Mouse (Mus musculus): ENCODE data around the gene Krt87. TPM values are rescaled to one million over a fixed set of nuclear protein-coding genes. Genes with fewer than 3 reads are reported as not detected.

The Krt87 gene
- polyA plus RNA-seq, 1 experiment from 2014 or later = 0.22 TPM

DNA sequence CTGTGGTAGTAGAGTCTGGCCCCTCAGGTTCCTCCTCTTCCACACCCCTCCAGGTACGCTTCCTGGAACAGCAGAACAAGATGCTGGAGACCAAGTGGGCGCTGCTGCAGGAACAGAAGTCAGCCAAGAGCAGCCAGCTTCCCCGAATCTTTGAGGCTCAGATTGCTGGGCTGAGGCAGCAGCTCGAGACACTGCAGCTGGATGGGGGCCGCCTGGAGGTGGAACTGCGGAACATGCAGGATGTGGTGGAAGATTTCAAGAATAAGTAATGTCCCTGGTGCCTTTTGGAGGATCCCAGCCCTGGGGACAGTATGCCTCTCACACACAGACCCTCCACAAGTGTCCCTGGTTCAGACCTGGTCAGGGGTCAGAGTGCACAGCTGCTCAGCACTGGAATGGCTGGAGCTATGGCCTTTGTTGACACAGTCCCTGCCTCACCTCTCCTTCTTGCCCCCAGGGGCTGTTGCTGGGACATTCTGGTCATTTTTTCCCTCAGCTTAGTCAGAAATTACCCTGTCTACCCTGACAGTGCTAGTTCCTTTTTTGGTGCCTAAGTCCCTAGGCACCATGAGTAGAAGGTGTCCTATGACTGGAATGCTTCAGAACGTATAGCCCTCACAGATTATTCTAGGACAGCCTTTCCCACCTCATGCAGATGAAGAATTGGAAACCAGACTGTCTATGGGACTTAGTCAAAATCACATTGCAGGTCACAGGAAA, 24.5 kb downstream of the Krt87 start:
- no peaks in the 10 kb centered on the region for H3K4me1 ChIP-seq

DNA sequence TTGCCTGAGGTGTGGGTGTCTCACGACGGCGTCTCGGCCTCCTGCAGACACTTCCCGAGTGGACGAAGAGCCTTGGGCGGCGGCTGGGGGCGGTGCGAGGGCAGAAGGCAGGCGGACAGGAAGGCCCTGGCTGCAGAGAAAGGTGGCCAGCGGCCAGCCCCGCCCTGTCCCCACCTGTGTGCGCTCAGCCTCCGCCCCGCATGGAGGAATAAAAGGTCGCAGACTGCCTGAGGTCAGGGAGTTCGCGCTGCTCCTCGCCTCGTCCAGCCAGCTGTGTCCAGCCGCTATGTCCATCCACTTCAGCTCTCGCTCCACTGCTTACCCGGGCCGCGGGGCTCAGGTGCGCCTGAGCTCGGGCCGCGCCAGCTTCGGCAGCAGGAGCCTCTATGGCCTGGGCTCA, 26.4 kb downstream of the Krt87 start:
- WGBS = 24% methylated on average over 28 of the region's 31 CpGs
- H3K9me3 ChIP-seq = no peaks in the 10 kb centered on the region
- no peak overlapping the region for H3K9ac ChIP-seq
- no peak overlapping the region for H3K4me2 ChIP-seq
- no peak overlapping the region for H3K27ac ChIP-seq
- no peak overlapping the region for H3K4me3 ChIP-seq (replicated peaks)
- H3K27me3 ChIP-seq = peaks cover 39% of the 10 kb centered on the region
- no peak for ATAC-seq (ENCODE audit: low FRiP score)
- no peaks in the 10 kb centered on the region for H3K36me3 ChIP-seq (replicated peaks)
- no peaks in the 10 kb centered on the region for H3K4me1 ChIP-seq

More for the DNA sequence above, 24.5 kb downstream of the Krt87 start:
- 52% methylated on average over 7 of the region's 7 CpGs for WGBS
- no peaks in the 10 kb centered on the region for H3K9me3 ChIP-seq
- no peak overlapping the region for H3K4me2 ChIP-seq
- H3K27ac ChIP-seq = no peak overlapping the region
- ATAC-seq (ENCODE audit: low FRiP score) = no peak
- H3K9ac ChIP-seq = no peak overlapping the region
- peaks cover 39% of the 10 kb centered on the region for H3K27me3 ChIP-seq
- H3K4me3 ChIP-seq (replicated peaks) = no peak overlapping the region
- no peaks in the 10 kb centered on the region for H3K36me3 ChIP-seq (replicated peaks)

DNA sequence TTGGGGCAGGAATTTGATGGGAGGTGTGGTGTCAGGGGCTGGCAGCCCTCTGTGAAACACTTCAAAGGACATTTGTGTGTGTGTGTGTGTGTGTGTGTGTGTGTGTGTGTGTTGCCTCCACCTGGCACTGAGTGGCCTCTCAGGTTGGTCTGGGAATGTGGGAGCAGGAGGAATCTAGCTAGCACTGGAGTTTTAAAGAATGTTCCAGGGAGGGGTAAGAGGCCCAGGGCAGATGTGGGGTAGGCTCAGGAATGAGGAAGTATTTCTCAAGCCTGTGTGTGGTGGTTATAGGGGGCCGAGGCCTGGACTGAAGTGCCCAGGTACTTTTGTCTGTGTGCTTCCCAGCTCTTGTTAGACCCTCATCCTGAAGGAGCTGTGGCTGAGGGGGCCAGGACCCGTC, 27.8 kb downstream of the Krt87 start, which contains the start of gene Krt7:
Gene Krt7, plus strand, starts transcription at position 269 of the 400 bp plus-strand sequence.
- Histone ChIP-seq H3K9me3 (no peaks in the 10 kb centered on the region), H3K4me2 (no peak within 1 kb of the TSS), H3K36me3 (replicated peaks) (no peaks in the 10 kb centered on the region), H3K4me1 (no peaks in the 10 kb centered on the region), H3K9ac (no peak within 1 kb of the TSS), H3K27ac (no peak within 1 kb of the TSS), H3K27me3 (peaks cover 39% of the 10 kb centered on the region), H3K4me3 (replicated peaks) (no peak within 1 kb of the TSS)
- no peak for ATAC-seq (ENCODE audit: low FRiP score)
- WGBS = 56% methylated on average over 2 of the region's 2 CpGs

DNA sequence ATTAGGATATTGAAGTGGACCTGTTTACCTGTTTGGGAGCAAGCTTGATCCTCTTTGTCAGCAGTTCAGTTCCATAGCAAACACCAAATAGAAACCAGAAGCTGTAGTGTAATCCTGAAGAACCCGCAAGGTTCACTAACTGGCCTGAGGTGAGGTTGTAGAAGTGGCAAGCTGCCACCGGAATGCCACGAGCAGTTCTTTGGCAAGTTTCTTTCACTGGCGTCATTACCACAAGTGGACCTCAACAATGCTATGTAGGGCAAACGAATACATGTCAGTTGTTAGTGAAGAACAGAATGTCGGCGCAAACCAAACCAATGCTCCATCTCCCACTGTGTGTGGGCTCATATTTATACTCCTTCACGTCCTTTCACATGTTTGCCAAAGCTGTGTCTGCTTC, 40.3 kb downstream of the Krt87 start:
- H3K9ac ChIP-seq = no peak overlapping the region
- H3K36me3 ChIP-seq (replicated peaks) = no peaks in the 10 kb centered on the region
- no peak for ATAC-seq (ENCODE audit: low FRiP score)
- no peak overlapping the region for H3K4me3 ChIP-seq (replicated peaks)
- WGBS = 82% methylated on average over 8 of the region's 8 CpGs
- no peak overlapping the region for H3K27ac ChIP-seq
- H3K4me1 ChIP-seq = no peaks in the 10 kb centered on the region
- H3K9me3 ChIP-seq = no peaks in the 10 kb centered on the region
- H3K4me2 ChIP-seq = no peak overlapping the region
- no peaks in the 10 kb centered on the region for H3K27me3 ChIP-seq

DNA sequence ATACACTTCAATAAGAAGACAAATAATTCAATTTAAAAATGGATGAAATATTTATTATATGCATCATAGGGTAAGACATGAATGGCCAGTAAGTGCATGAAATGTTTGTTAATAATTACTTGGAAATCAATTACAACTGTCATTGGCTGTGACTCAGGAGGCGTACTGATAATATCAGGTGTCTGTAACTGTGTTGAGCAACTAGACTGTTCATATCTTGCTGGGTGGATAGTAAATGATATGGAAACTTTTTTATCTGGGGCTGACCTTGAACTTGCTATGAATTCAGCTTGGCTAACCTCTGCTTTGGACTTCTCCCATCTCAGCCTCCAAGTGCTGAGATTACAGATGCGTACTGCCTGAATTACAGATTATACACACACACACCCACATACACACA, 40.9 kb downstream of the Krt87 start:
- 90% methylated on average over 2 of the region's 2 CpGs for WGBS
- Histone ChIP-seq H3K9ac (no peak overlapping the region), H3K4me3 (replicated peaks) (no peak overlapping the region), H3K27ac (no peak overlapping the region), H3K27me3 (no peaks in the 10 kb centered on the region), H3K9me3 (no peaks in the 10 kb centered on the region), H3K36me3 (replicated peaks) (no peaks in the 10 kb centered on the region), H3K4me1 (no peaks in the 10 kb centered on the region), H3K4me2 (no peak overlapping the region)
- no peak for ATAC-seq (ENCODE audit: low FRiP score)

DNA sequence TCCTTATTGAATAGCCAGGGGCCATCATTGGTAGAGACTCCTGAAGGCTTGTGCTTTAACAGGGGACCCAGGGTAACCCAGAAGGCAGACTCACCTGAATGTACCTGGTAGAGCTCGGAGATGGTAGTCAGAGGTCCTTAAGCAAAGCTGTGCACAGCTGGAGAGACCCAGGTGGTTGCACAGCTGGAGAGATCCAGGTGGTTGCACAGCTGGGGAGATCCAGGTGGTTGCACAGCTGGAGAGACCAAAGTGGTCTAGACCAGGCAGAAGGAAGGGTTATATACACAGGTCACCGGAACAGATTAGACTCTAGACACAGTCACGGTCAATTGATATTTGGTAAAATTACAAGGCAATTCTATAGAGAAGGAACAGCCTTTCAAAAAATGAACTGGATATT, 41.7 kb downstream of the Krt87 start:
- Histone ChIP-seq H3K9me3 (no peaks in the 10 kb centered on the region), H3K27me3 (no peaks in the 10 kb centered on the region), H3K4me3 (replicated peaks) (no peak overlapping the region), H3K36me3 (replicated peaks) (no peaks in the 10 kb centered on the region), H3K4me2 (no peak overlapping the region), H3K4me1 (no peaks in the 10 kb centered on the region), H3K27ac (no peak overlapping the region), H3K9ac (no peak overlapping the region)
- no peak for ATAC-seq (ENCODE audit: low FRiP score)
- WGBS = 87% methylated on average over 3 of the region's 3 CpGs

DNA sequence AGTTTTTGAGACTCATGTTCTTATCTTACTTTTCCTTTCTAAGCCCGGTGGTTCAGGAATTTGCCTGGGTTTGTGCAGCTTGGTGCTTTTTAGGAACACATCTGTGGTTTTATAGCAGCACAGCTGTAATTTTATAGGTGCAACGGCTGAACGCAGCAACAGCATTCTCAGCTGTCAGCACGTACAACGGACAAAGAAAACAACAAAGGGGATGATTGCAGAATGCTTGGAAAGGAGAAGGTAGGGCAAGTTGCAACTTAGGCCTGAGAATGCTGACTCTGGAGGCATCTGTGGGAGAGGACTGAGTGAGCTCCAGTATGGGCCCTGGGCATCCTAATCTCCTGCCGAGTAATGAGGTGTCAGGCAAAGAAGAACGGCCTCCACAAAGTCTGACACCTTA, 42.1 kb downstream of the Krt87 start:
- Histone ChIP-seq H3K27me3 (no peaks in the 10 kb centered on the region), H3K36me3 (replicated peaks) (no peaks in the 10 kb centered on the region), H3K4me1 (no peaks in the 10 kb centered on the region), H3K27ac (no peak overlapping the region), H3K4me3 (replicated peaks) (no peak overlapping the region), H3K9ac (no peak overlapping the region), H3K4me2 (no peak overlapping the region), H3K9me3 (no peaks in the 10 kb centered on the region)
- WGBS = 72% methylated on average over 7 of the region's 7 CpGs
- ATAC-seq (ENCODE audit: low FRiP score) = no peak

DNA sequence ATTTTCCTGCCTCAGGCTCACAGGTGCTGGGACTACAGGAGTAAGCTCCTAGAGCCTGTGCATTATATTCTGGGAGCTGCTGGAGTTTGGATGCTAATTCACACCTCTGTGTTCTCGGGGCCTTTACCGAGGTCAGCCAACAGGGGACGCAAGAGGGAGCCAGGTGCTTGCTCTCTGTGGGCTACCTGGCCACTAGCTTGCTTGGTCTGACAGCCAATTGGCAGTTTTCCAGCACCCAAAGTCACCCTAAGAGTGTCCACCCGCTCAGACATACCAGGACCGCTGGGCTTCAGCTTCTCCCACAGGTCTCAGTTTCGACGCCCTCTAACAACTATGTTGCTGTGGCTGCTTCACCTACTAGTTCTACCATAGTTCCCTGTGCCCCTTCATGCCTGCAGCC, 43.7 kb downstream of the Krt87 start:
- H3K4me3 ChIP-seq (replicated peaks) = no peak overlapping the region
- WGBS = 69% methylated on average over 7 of the region's 7 CpGs
- no peaks in the 10 kb centered on the region for H3K36me3 ChIP-seq (replicated peaks)
- H3K9me3 ChIP-seq = no peaks in the 10 kb centered on the region
- ATAC-seq (ENCODE audit: low FRiP score) = no peak
- no peaks in the 10 kb centered on the region for H3K4me1 ChIP-seq
- H3K9ac ChIP-seq = no peak overlapping the region
- no peak overlapping the region for H3K4me2 ChIP-seq
- no peaks in the 10 kb centered on the region for H3K27me3 ChIP-seq
- no peak overlapping the region for H3K27ac ChIP-seq

DNA sequence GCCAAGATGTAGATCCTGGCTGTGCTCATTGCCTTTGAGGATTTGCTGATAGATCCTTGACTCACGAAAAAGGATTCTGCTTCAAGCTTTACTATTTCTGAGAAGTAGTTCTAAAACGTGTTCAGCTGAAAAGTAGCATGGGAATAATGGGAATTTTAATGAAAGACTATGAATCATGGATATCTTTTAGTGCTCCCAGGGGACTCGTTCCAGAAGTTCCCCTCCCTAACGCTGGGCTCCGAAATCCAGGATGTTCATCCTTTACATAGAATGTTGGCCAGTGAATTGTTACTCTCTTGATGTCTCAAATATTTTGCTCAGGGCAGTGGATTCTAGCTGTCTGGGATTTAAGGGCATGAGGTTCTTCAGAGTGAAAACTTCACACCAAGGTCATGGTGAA, 46.4 kb downstream of the Krt87 start:
- no peaks in the 10 kb centered on the region for H3K36me3 ChIP-seq (replicated peaks)
- no peak overlapping the region for H3K4me2 ChIP-seq
- no peak overlapping the region for H3K9ac ChIP-seq
- no peaks in the 10 kb centered on the region for H3K27me3 ChIP-seq
- WGBS = 90% methylated on average over 5 of the region's 5 CpGs
- no peak for ATAC-seq (ENCODE audit: low FRiP score)
- no peaks in the 10 kb centered on the region for H3K4me1 ChIP-seq
- no peaks in the 10 kb centered on the region for H3K9me3 ChIP-seq
- no peak overlapping the region for H3K4me3 ChIP-seq (replicated peaks)
- no peak overlapping the region for H3K27ac ChIP-seq

DNA sequence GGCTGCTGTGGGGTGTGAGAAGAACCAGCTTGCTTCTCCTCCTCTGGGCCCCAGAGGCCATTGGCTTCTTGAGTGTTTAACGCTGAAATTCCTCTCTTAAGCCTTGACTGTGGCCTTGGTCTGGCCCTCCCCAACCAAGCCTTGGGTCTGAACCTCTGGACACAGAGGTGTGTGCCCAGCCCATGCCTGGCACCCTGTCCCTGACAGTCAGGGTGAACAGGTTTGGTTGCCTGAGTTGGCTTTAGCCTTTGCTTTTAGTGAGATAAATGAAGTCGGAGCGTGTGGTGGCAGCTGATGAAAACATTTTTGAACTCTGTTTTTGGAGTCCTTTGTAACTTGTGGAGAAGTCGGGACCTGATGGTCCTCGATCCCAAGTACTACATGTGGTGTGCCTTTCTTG, 48.4 kb downstream of the Krt87 start:
- Histone ChIP-seq H3K27ac (no peak overlapping the region), H3K9ac (no peak overlapping the region), H3K4me1 (no peaks in the 10 kb centered on the region), H3K4me2 (no peak overlapping the region), H3K36me3 (replicated peaks) (no peaks in the 10 kb centered on the region), H3K4me3 (replicated peaks) (no peak overlapping the region), H3K9me3 (no peaks in the 10 kb centered on the region), H3K27me3 (no peaks in the 10 kb centered on the region)
- WGBS = 82% methylated on average over 5 of the region's 5 CpGs
- no peak for ATAC-seq (ENCODE audit: low FRiP score)

DNA sequence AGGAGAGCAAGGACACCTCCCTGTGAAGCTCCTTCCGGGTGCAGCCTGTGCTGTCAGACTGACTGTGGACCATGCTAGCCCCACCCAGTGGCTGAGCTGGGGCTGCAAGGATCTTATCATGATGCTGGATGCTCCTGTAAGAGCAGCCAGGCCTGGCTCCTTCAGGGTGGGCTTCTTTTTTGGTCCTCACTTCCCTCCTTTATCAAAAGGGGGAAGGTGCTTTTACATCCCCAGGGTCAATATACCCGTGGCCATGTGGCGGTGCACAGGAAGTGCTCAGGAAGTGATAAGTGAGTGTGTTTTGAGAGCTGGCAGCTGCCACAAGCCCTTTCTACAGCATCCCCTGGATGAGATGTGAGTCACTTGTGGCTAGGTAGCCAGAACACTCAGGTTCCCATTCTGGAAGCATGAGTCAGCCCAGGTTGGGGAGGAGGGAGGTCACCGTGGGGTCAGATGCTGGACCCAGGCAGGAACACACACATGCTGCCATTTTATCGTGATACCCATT, 50.5 kb downstream of the Krt87 start:
- Histone ChIP-seq H3K36me3 (replicated peaks) (no peaks in the 10 kb centered on the region), H3K4me3 (replicated peaks) (no peak overlapping the region), H3K4me1 (no peaks in the 10 kb centered on the region), H3K9ac (no peak overlapping the region), H3K4me2 (no peak overlapping the region), H3K9me3 (no peaks in the 10 kb centered on the region), H3K27ac (no peak overlapping the region), H3K27me3 (no peaks in the 10 kb centered on the region)
- ATAC-seq (ENCODE audit: low FRiP score) = no peak
- WGBS = 64% methylated on average over 5 of the region's 5 CpGs

DNA sequence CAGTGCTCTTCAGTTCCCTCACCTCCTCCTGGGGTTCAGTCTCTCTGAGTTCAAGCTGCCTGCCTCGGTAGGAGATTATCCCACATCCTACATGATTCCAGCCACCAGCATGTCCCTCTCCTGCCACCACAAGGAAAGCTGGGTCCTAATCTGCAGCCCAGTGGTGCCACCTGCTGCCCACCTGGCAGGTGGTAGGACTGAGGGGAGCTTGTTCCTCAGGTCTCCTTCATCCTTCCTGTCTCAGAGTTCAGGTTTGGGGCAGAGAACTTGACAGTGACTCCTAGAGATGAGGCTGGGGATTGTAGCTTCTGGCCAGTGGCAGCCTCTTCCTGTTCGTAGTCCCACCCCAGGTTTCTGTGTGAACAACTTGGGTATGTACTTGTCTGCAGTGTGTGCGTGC, 51.4 kb downstream of the Krt87 start:
- no peak for ATAC-seq (ENCODE audit: low FRiP score)
- Histone ChIP-seq H3K36me3 (replicated peaks) (no peaks in the 10 kb centered on the region), H3K4me2 (no peak overlapping the region), H3K9ac (no peak overlapping the region), H3K27me3 (no peaks in the 10 kb centered on the region), H3K27ac (no peak overlapping the region), H3K9me3 (no peaks in the 10 kb centered on the region), H3K4me3 (replicated peaks) (no peak overlapping the region), H3K4me1 (no peaks in the 10 kb centered on the region)
- WGBS = 64% methylated on average over 3 of the region's 3 CpGs

DNA sequence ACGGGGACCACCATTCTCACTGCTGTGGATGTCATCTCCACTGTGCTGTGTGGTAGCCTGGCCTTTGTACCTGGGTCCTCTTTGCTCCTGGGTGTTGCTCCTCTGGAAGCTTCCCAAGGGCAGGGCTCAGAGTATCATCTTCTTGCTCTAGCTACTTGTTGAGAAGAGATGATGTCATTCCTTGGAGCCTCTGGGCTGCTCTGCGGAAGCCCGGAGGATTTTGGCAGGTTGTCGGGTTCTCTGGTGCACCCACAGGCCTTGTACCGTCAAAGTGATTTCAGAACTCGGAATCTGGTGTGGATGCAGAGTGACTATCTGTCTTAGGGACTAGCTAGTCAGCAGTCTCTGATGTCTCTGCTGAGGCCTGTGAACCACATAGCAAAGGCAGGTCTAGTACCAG, 53.5 kb downstream of the Krt87 start:
- H3K4me1 ChIP-seq = 0 out of 2 replicates have a peak, but pooled peaks cover 3% of the 10 kb centered on the region
- H3K36me3 ChIP-seq (replicated peaks) = no peaks in the 10 kb centered on the region
- WGBS = 88% methylated on average over 6 of the region's 6 CpGs
- no peaks in the 10 kb centered on the region for H3K27me3 ChIP-seq
- H3K4me2 ChIP-seq = no peak overlapping the region
- no peak overlapping the region for H3K27ac ChIP-seq
- no peaks in the 10 kb centered on the region for H3K9me3 ChIP-seq
- H3K4me3 ChIP-seq (replicated peaks) = no peak overlapping the region
- ATAC-seq (ENCODE audit: low FRiP score) = no peak
- H3K9ac ChIP-seq = no peak overlapping the region

All from forebrain, embryonic 12.5 days (tissue).